Mouse (Mus musculus) erythroblast, embryonic 14.5 days (primary cell): ENCODE results near the gene Smim14.

ENCODE experiments used
- GATA1 ChIP-seq: IDR thresholded peaks from 2 replicates; pipeline ENCODE4 v1.6.1; 2012; ENCODE audit warnings: low read length, inconsistent platforms, mixed read lengths
- TAL1 ChIP-seq: IDR thresholded peaks from 3 replicates; pipeline ENCODE4 v1.6.1; 2012; ENCODE audit warnings: low read length, inconsistent platforms, mixed read lengths

DNA sequence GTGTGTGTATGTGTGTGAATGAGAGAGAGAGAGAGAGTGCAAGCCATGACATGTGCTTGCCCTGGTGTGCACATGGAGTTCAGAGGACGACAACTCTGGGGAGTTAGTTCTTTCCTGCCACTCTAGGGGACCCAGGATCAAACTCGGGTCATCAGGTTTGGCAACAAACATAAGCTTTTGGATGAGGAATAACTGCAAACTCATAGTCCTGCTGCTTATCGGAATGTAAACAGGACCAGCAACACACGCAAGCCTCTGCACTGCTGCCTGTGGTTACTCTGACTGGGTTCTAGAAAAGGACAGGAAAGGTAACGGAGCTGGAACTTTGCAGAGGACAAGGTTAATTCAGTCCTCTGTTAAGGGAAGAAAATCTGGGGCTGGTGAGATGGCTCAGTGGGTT is 111.7 kb downstream of the Smim14 start:
- TF ChIP-seq GATA1: no peak
- TF ChIP-seq TAL1: no peak
